Comparison of ENCODE assay signal across 9 mouse cellular contexts in the genomic region with DNA sequence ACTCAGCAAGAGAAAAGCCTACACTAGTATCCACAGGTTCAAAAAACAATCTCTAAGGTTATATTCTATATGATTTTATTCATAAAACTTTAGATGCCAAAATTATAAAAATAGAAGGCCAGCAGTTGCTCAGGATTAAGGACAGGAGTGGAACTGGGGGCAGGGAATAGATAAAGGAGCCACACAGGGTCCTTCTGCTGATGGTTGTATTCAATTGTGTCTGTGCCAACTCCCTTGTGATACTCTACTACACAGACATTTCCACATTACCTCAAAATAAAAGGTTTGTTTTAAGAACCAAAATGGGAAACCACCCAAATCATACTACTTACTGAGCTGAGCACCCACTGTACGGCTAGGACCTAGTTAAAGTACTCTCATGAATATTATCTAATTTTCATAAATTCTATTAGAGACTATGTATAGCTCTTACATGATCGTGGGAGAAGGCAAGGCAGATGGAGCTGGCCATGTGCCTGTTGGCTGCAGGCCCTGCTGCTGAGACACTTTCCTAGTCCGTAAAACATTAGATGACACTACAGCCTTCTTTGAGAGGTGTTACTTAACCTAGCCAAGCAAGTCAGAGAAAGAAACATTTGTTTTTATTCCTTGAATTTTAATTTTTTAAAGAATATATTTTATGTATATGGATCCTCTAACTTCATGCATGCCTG. TPM values are rescaled to one million over a fixed set of nuclear protein-coding genes. Genes with fewer than 3 reads are reported as not detected.
DNase-seq lines count a peak whose midpoint lies in the region; ATAC-seq and TF ChIP-seq lines count a peak whose summit lies in the region.
"Had no signal": no experiment of that assay in that cellular context is flagged by ENCODE, and none has a peak within 500 bp of the region (broad histone marks: within the 10 kb centered on the region; RNA-seq: fewer than 3 reads in every experiment).

No protein-coding gene starts in this region.

- H3K27me3 ChIP-seq in kidney, embryonic 15.5 days: no peaks in the 10 kb centered on the region

- H3K9ac ChIP-seq in kidney, embryonic 15.5 days: no peak overlapping the region

- H3K9me3 ChIP-seq in kidney, embryonic 15.5 days (replicated peaks): no peaks in the 10 kb centered on the region

- H3K36me3 ChIP-seq in kidney, embryonic 15.5 days: no peaks in the 10 kb centered on the region

- peak; percentile 22 for DNase-seq in adrenal gland, postnatal 10 days
- DNase-seq in adrenal gland, postnatal 4 days (ENCODE audit: low spot score in 2 of 2): no peak
- peak; percentile 84 for DNase-seq in cerebellum, adult 11 months
- peak; percentile 13 to 34 for DNase-seq in gastrocnemius, adult 8-10 months (ENCODE audit: low spot score in 2 of 2)
- peak; percentile 16 to 20 for DNase-seq in left cerebral cortex, adult 2 months (ENCODE audit: extremely low spot score in 1 of 2, low spot score in 2 of 2)
- no peak for DNase-seq in spleen, postnatal 4 days (ENCODE audit: low spot score in 2 of 2)
- DNase-seq in natural killer cell, adult 2 months (ENCODE audit: low spot score in 2 of 2): no peak

- H3K27ac ChIP-seq in left cerebral cortex, adult 2 months: no peak overlapping the region
- no peak overlapping the region for H3K27ac ChIP-seq in kidney, embryonic 15.5 days
- H3K27ac ChIP-seq: kidney, postnatal 0 days had no signal

- H3K4me2 ChIP-seq in kidney, embryonic 15.5 days: no peak overlapping the region

- intact Hi-C loops in left cerebral cortex, adult 2 months (cut with DNase I): no loop called here

- no peak for TF ChIP-seq CTCF in left cerebral cortex, adult 2 months (IDR thresholded peaks at IDR 0.05)

- no peaks in the 10 kb centered on the region for H3K4me1 ChIP-seq in kidney, embryonic 15.5 days

- no peak for ATAC-seq in kidney, embryonic 15.5 days (replicated peaks; ENCODE audit: low FRiP score)

- H3K4me3 ChIP-seq in left cerebral cortex, adult 2 months: no peak overlapping the region
- no peak overlapping the region for H3K4me3 ChIP-seq in kidney, embryonic 15.5 days (replicated peaks)

- 80% methylated on average over 3 of the region's 3 CpGs for WGBS in kidney, embryonic 15.5 days

RNA-seq across cellular contexts. Expression of a gene that starts 37.5 kb away (rescaled TPM):
- 1 to 10 TPM; 2.3 to 3.3 TPM for total RNA-seq in adrenal gland, postnatal 10 days (2021)
- total RNA-seq in adrenal gland, postnatal 4 days (2021): 1 to 10 TPM; 1.3 to 1.8 TPM
- total RNA-seq in gastrocnemius, adult 8-10 months (2022): not detected
- total RNA-seq in left cerebral cortex, adult 2 months (2021): under 1 TPM in 1 of 2 experiments, not detected in 1; 0.14 TPM
- polyA plus RNA-seq in kidney, embryonic 15.5 days (2015; fragmentation: Nextera tagmentation; extraction: Ambion mirVana): 0.06 TPM in 1 of 2 replicates, not detected in the other

RNA-seq across cellular contexts. Expression of a gene that starts 58.7 kb away (rescaled TPM):
- 10 to 100 TPM in 1 of 2 experiments, 1 to 10 TPM in 1; 8.2 to 13.4 TPM for total RNA-seq in adrenal gland, postnatal 10 days (2021)
- total RNA-seq in adrenal gland, postnatal 4 days (2021): 10 to 100 TPM; 15.6 to 18.7 TPM
- 1 to 10 TPM in 2 of 4 experiments, under 1 TPM in 2; 0.73 to 1.6 (median 1.0) TPM for total RNA-seq in gastrocnemius, adult 8-10 months (2022)
- 10 to 100 TPM; 30.8 to 36.1 TPM for total RNA-seq in left cerebral cortex, adult 2 months (2021)
- polyA plus RNA-seq in kidney, embryonic 15.5 days (2015; fragmentation: Nextera tagmentation; extraction: Ambion mirVana): 12.7 and 14.1 TPM in 2 replicates

Comparison
In these comparisons a context has a peak if more than half of its experiments do, and no peak if none do; other contexts are left out.
1. DNase-seq: peak in adrenal gland, postnatal 10 days (single experiment), cerebellum, adult 11 months (single experiment), gastrocnemius, adult 8-10 months (2 of 2) and left cerebral cortex, adult 2 months (2 of 2); none in adrenal gland, postnatal 4 days (0 of 2), spleen, postnatal 4 days (0 of 2) and natural killer cell, adult 2 months (0 of 2).